Mouse (Mus musculus) heart, postnatal 0 days (tissue): ENCODE measurements around the gene Dok5.

ENCODE experiments used
- CTCF ChIP-seq: IDR thresholded peaks from 2 replicates; pipeline ENCODE4 v1.5.1; 2016; ENCODE audit warnings: antibody characterized with exemption, control low read depth, low read depth
- EP300 ChIP-seq: IDR thresholded peaks from 2 replicates; pipeline ENCODE4 v1.6.1; 2016; ENCODE audit warnings: antibody characterized with exemption, low read depth

GRCm38 (mm10) chr2:170731205-170731604 is 402 bp upstream of the Dok5 start:
- no peak for TF ChIP-seq EP300
- TF ChIP-seq CTCF: no peak
